Mouse (Mus musculus): ENCODE results near the gene P2rx6. TPM values are rescaled to one million over a fixed set of nuclear protein-coding genes. Genes with fewer than 3 reads are reported as not detected.
"Not testable (repeated sequence)": the region's sequence is repeated elsewhere in the genome, so short reads cannot be mapped to it uniquely, and the experiment has no call there.

The P2rx6 gene
- polyA plus RNA-seq, 1 experiment: 0.86 TPM

DNA sequence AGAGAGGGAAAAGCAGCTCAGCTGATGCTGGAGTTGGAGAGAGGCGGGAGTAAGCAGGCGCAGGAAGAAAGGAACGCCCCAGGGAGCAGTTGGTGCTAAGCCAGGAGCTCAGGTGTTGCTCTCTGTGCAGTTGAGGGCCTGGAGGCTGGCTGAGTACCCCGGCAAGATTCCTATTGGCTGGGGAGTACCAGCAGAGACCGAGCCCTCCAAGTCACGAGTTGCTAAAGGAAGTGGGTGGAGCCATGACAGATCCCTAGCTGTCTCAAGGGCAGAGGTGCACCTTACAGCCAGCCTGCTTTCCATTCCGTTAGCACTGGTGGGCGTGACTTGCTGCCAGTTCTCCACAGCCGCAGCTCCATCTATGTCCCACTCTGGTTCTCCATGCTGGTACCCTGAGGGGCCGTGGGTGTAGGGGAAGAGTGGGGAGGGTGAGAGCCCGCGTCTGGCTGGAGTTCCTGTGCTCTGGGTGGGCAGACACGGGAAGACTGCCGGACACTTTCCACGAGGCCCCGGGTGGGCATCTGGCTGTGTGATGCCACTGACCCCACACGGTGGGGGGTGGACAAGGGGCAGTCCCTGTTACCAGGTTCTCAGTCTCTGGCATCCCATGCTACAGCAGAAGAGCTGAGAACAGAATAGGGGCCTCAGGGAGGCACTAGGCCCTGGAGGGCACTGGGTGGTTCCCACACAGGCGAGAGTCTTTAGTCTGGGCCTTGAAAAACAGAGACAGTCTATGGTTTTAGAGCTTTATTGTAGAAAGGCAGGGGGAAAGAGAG lies 7.6 kb upstream of the P2rx6 start:
- 13% methylated on average over 18 of the region's 18 CpGs for WGBS
- no peaks in the 10 kb centered on the region for H3K36me3 ChIP-seq (ENCODE audit: control insufficient read depth, insufficient read depth, low read length)
- DNase-seq: peak; percentile 89
- no peaks in the 10 kb centered on the region; the same call in 1 of the 2 replicates for H3K4me1 ChIP-seq (ENCODE audit: control insufficient read depth, insufficient read depth, low read length)
- H3K4me3 ChIP-seq (ENCODE audit: insufficient read depth, low read depth, low read length): peak overlapping the region; percentile 33
- TF ChIP-seq CTCF (conservative IDR thresholded peaks at IDR 0.05; ENCODE audit: insufficient read depth, insufficient read length, low read depth, low read length): no peak
- TF ChIP-seq POLR2A (IDR thresholded peaks at IDR 0.05; ENCODE audit: low read depth, low read length): peak; percentile 26
- H3K27me3 ChIP-seq (replicated peaks; ENCODE audit: control insufficient read depth, insufficient read depth, low read length): no peaks in the 10 kb centered on the region
- no peak overlapping the region for H3K27ac ChIP-seq (ENCODE audit: insufficient read depth, low read depth, low read length)

DNA sequence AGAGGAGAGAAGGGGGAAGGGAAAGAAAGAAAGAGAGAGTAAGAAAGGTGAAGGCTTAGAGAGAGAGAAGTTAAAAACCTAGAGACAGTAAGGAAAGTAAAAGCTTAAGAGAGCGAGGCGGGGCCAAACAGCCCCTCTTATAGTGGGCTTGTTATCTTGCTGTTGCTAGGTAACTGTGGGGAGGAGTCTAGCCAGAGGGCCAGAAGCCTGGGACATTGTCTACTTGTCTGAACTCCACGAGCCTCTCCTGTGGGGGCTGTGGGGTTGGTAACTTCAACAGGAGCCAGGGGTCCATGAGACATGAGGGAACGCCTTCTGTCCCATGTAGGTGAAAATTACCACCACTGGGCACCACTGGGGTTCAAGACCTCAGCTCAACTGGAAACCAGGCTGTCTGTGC lies 7.0 kb upstream of the P2rx6 start:
- 65% methylated on average over 4 of the region's 4 CpGs for WGBS
- not testable (repeated sequence) for H3K27ac ChIP-seq (ENCODE audit: insufficient read depth, low read depth, low read length); DNase-seq; H3K27me3 ChIP-seq (replicated peaks; ENCODE audit: control insufficient read depth, insufficient read depth, low read length); H3K36me3 ChIP-seq (ENCODE audit: control insufficient read depth, insufficient read depth, low read length); H3K4me1 ChIP-seq (ENCODE audit: control insufficient read depth, insufficient read depth, low read length); H3K4me3 ChIP-seq (ENCODE audit: insufficient read depth, low read depth, low read length)

DNA sequence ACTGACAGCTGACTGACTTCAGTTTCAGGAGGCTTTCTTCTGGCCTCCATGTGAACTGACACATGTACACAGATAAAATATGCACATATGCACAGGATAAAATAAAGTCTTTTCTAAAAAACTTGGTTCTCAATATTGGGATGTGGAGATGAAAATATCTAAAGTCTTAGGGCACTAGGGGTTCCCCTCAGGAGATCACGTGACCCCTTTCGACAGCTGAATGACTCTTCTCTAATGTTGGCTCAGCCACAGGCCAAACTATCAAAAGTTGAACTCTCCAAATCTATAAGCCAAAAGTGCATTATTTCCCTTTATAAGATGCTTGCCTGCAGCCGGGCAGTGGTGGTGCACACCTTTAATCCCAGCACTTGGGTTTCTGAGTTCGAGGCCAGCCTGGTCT lies 5.5 kb upstream of the P2rx6 start:
- Histone ChIP-seq H3K4me3 (ENCODE audit: insufficient read depth, low read depth, low read length) (no peak overlapping the region), H3K27me3 (replicated peaks; ENCODE audit: control insufficient read depth, insufficient read depth, low read length) (no peaks in the 10 kb centered on the region), H3K4me1 (ENCODE audit: control insufficient read depth, insufficient read depth, low read length) (no peaks in the 10 kb centered on the region; the same call in 1 of the 2 replicates), H3K27ac (ENCODE audit: insufficient read depth, low read depth, low read length) (no peak overlapping the region), H3K36me3 (ENCODE audit: control insufficient read depth, insufficient read depth, low read length) (no peaks in the 10 kb centered on the region)
- DNase-seq: no peak
- 86% methylated on average over 4 of the region's 4 CpGs for WGBS
- no peak for TF ChIP-seq POLR2A (IDR thresholded peaks at IDR 0.05; ENCODE audit: low read depth, low read length)
- no peak for TF ChIP-seq CTCF (conservative IDR thresholded peaks at IDR 0.05; ENCODE audit: insufficient read depth, insufficient read length, low read depth, low read length)

DNA sequence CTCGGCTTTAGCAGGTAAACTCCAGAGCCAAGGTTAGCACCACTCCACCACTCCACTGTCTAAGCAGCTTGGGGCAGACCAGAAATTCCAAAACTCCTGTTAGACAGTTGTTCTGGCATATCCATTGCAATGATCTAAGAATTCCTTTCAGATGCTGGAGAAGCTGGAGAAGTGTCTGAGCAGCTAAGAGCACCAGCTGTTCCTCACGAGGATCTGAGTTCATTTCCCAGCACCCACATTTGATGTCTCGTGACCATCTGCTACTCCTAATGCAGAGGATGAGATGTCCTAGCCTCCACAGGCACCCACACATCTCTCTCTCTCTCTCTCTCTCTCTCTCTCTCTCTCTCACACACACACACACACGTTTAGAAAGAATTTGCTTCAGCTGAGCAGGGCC lies 4.8 kb upstream of the P2rx6 start:
- no peak for DNase-seq
- Histone ChIP-seq H3K36me3 (ENCODE audit: control insufficient read depth, insufficient read depth, low read length) (no peaks in the 10 kb centered on the region), H3K27ac (ENCODE audit: insufficient read depth, low read depth, low read length) (no peak overlapping the region), H3K27me3 (replicated peaks; ENCODE audit: control insufficient read depth, insufficient read depth, low read length) (no peaks in the 10 kb centered on the region), H3K4me1 (ENCODE audit: control insufficient read depth, insufficient read depth, low read length) (no peaks in the 10 kb centered on the region; the same call in 1 of the 2 replicates), H3K4me3 (ENCODE audit: insufficient read depth, low read depth, low read length) (no peak overlapping the region)
- TF ChIP-seq POLR2A (IDR thresholded peaks at IDR 0.05; ENCODE audit: low read depth, low read length) (no peak), CTCF (conservative IDR thresholded peaks at IDR 0.05; ENCODE audit: insufficient read depth, insufficient read length, low read depth, low read length) (no peak)
- WGBS: 60% methylated on average over 4 of the region's 4 CpGs

DNA sequence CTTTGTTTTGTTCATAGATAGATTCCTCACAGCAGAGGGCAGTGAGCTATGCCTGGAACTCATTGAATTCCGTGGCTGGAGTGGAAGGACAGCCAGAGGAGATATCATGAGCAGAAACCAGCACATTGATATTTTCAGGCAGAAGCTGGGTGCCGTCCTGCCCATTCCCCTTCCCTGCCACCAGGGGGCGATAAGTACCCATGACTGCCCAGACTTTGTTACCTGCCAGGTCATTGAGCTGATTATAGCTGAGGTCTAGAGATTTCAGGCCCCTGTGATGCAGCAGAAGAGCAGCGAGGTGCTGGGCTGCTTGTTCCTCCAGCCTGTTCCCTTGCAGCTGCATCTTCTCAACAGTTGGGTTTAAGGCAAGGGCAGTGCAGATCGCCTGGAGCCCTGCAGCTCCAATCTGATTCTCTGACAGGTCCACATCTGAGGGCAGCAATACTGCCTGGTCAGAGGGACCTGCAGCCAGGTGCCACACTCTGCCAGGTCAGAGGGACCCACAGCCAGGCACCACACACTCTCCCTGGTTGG lies 3.7 kb upstream of the P2rx6 start:
- 2% methylated on average over 5 of the region's 5 CpGs for WGBS
- H3K4me3 ChIP-seq (ENCODE audit: insufficient read depth, low read depth, low read length): no peak overlapping the region
- H3K4me1 ChIP-seq (ENCODE audit: control insufficient read depth, insufficient read depth, low read length): no peaks in the 10 kb centered on the region; the same call in 1 of the 2 replicates
- peak; percentile 70 for DNase-seq
- H3K27ac ChIP-seq (ENCODE audit: insufficient read depth, low read depth, low read length): no peak overlapping the region
- no peaks in the 10 kb centered on the region for H3K36me3 ChIP-seq (ENCODE audit: control insufficient read depth, insufficient read depth, low read length)
- H3K27me3 ChIP-seq (replicated peaks; ENCODE audit: control insufficient read depth, insufficient read depth, low read length): no peaks in the 10 kb centered on the region
- TF ChIP-seq CTCF (conservative IDR thresholded peaks at IDR 0.05; ENCODE audit: insufficient read depth, insufficient read length, low read depth, low read length): peak; percentile 98
- TF ChIP-seq POLR2A (IDR thresholded peaks at IDR 0.05; ENCODE audit: low read depth, low read length): no peak

DNA sequence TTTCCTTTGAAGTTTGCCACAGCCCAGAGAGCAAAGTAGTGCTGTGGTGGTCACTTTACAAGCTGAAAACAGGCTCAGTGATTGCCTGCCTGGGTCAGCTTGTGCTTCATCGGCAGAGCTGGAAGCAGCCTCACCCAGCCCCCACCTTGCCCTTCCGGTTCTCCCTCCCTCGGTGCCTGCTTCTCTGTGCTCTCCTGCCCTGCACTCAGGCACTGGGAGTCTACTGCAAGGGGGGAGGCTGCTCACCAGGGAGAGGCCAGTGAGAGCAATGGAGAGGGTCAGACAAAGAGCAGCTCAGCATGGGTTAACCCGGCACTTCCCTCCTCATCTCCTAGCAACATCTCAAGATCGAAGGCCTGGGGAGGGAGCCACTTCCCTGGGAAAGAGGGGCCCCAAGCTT lies 2.9 kb upstream of the P2rx6 start:
- H3K36me3 ChIP-seq (ENCODE audit: control insufficient read depth, insufficient read depth, low read length): no peaks in the 10 kb centered on the region
- H3K4me3 ChIP-seq (ENCODE audit: insufficient read depth, low read depth, low read length): no peak overlapping the region
- WGBS: 2% methylated on average over 5 of the region's 5 CpGs
- H3K4me1 ChIP-seq (ENCODE audit: control insufficient read depth, insufficient read depth, low read length): no peaks in the 10 kb centered on the region; the same call in 1 of the 2 replicates
- TF ChIP-seq POLR2A (IDR thresholded peaks at IDR 0.05; ENCODE audit: low read depth, low read length): no peak
- no peak overlapping the region for H3K27ac ChIP-seq (ENCODE audit: insufficient read depth, low read depth, low read length)
- no peak for DNase-seq
- no peaks in the 10 kb centered on the region for H3K27me3 ChIP-seq (replicated peaks; ENCODE audit: control insufficient read depth, insufficient read depth, low read length)

DNA sequence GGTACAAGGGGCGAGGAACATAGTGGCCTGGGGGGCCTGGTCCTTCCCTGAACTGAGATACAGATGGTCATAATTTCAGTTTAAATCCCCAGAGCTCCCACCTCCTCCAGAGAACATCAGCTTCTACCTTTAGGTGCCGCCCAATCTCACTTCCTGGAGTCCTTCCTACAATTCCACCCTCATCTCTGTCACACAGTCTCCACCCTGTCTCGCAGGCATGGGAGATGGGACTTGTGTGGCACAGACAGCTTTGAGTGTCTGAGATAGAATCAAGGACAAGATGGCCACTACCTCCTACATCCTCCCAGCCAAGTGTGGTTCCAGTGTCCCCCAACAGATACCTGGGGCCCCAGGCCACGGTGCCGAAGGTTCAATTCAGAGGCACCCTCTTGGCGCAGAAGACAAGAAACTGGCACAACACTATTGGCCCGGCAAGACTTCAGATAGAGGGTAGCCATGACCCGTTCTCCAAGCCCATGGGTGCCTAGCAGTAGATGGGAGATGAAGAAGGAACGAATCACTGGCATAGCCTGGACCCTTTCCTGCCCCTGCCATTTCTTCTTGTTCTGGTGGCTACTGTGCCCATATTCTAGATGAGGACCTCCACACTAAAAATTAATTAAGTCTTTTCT lies 2.2 kb upstream of the P2rx6 start:
- WGBS: 86% methylated on average over 9 of the region's 9 CpGs
- Histone ChIP-seq H3K4me3 (ENCODE audit: insufficient read depth, low read depth, low read length) (no peak overlapping the region), H3K27me3 (replicated peaks; ENCODE audit: control insufficient read depth, insufficient read depth, low read length) (no peaks in the 10 kb centered on the region), H3K27ac (ENCODE audit: insufficient read depth, low read depth, low read length) (no peak overlapping the region), H3K36me3 (ENCODE audit: control insufficient read depth, insufficient read depth, low read length) (no peaks in the 10 kb centered on the region), H3K4me1 (ENCODE audit: control insufficient read depth, insufficient read depth, low read length) (peaks cover under 1% of the 10 kb centered on the region; the same call in 1 of the 2 replicates)
- no peak for TF ChIP-seq POLR2A (IDR thresholded peaks at IDR 0.05; ENCODE audit: low read depth, low read length)
- TF ChIP-seq CTCF (conservative IDR thresholded peaks at IDR 0.05; ENCODE audit: insufficient read depth, insufficient read length, low read depth, low read length): no peak
- no peak for DNase-seq

All from kidney, adult 2 months (tissue).